Mouse (Mus musculus) spleen, adult 2 months (tissue): ENCODE data around the gene Tubb5. TPM values are rescaled to one million over a fixed set of nuclear protein-coding genes. Genes with fewer than 3 reads are reported as not detected.

Source experiments
- DNase-seq, 2 experiments: peaks; one replicate each; pipeline versions ENCODE4 v3.0.0 to v3.0.0-alpha.2; 2012 to 2021; ENCODE audit warnings: low spot score in 2 of 2, low read depth in 1 of 2
- H3K27ac ChIP-seq: fragments of 200-500 bp; 2 replicates; pipeline ENCODE4 v1.5.1; 2012; ENCODE audit warnings: low read length, inconsistent platforms; ENCODE audit not compliant: insufficient read depth
- H3K27me3 ChIP-seq: fragments of 200-500 bp; 2 replicates; pipeline ENCODE4 v1.6.1; 2012; ENCODE audit warnings: mild to moderate bottlenecking, moderate library complexity, low read length, inconsistent platforms; ENCODE audit not compliant: control insufficient read depth, insufficient read depth
- H3K36me3 ChIP-seq: fragments of 200-500 bp; 2 replicates; pipeline ENCODE4 v1.6.1; 2012; ENCODE audit warnings: mild to moderate bottlenecking, low read length, inconsistent platforms; ENCODE audit not compliant: control insufficient read depth, insufficient read depth
- H3K4me1 ChIP-seq: fragments of 200-500 bp; 2 replicates; pipeline ENCODE4 v1.6.1; 2011; ENCODE audit warnings: inconsistent platforms; ENCODE audit not compliant: control insufficient read depth, insufficient read depth, insufficient read length
- H3K4me3 ChIP-seq: fragments of 200-500 bp; 2 replicates; pipeline ENCODE4 v1.5.1; 2011; ENCODE audit warnings: mild to moderate bottlenecking, inconsistent platforms; ENCODE audit not compliant: insufficient read depth, insufficient read length; ENCODE audit errors: extremely low read depth
- CTCF ChIP-seq: fragments of 200-500 bp; IDR thresholded peaks from 2 replicates; pipeline ENCODE4 v1.5.1; 2011; ENCODE audit warnings: mild to moderate bottlenecking, inconsistent platforms; ENCODE audit not compliant: insufficient read depth, insufficient read length, insufficient replicate concordance; ENCODE audit errors: extremely low read depth
- POLR2A ChIP-seq: fragments of 200-500 bp; IDR thresholded peaks from 2 replicates; pipeline ENCODE4 v1.6.1; 2011; ENCODE audit warnings: low read depth, low read length, inconsistent platforms
- WGBS: fragments of 180-500 bp; shearing (Covaris S2); methylation state at CpG from one replicate; pipeline ENCODE4 v1.1.7; 2018; 5-methylcytosine and 5-hydroxymethylcytosine counted together
- polyA plus RNA-seq: library from polyadenylated mRNA; depleted of rRNA; stranded (reverse); fragments of >200 nt; gene quantifications from 2 replicates; pipeline ENCODE4 v1.2.3, GENCODE M21; 2012

Tubb5 gene
- polyA plus RNA-seq, 1 experiment, result 305 TPM

DNA sequence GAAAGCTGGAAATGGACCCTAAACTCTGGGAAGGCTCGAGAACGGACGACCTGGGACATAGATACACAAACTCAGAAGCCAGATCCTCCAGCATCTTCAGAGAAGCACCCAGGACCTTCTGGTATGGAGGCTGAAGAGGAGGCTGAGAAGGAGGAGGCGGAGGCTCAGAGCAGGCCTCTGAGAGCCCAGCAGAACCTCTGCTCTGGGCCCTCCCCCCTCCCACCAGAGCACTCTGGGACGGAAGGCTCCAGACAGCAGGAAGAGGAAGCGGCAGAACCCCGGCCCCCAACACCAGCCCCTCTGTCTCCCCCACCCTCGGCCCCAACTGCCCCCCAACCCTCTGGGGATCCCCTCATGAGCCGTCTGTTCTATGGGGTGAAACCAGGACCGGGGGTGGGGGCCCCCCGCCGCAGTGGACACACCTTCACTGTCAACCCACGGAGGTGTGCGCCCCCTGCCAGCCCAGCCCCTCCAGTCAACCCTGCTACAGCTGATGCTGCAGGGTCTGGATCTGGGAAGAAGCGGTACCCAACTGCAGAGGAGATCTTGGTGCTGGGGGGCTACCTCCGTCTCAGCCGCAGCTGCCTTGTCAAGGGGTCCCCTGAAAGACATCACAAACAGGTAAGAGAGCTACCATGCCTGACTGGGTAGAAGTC, 30.2 kb upstream of the Tubb5 start:
- Histone ChIP-seq H3K27ac (peak overlapping the region; percentile 99), H3K36me3 (peaks cover 10% of the 10 kb centered on the region), H3K4me3 (peak overlapping the region; percentile 97), H3K4me1 (peaks cover 11% of the 10 kb centered on the region; the same call in 1 of the 2 replicates), H3K27me3 (no peaks in the 10 kb centered on the region)
- TF ChIP-seq CTCF (no peak), POLR2A (peak; percentile 36; the same call in 1 of the 2 replicates)
- WGBS, result 1% methylated on average over 17 of the region's 17 CpGs
- DNase-seq, result peak in 1 of 2 experiments; percentile 73

GRCm38 (mm10) chr17:35866911-35867890, 29.1 kb upstream of the Tubb5 start:
- peak overlapping the region; percentile 99 for H3K27ac ChIP-seq
- peaks cover 6% of the 10 kb centered on the region; the same call in 1 of the 2 replicates for H3K4me1 ChIP-seq
- no peaks in the 10 kb centered on the region for H3K27me3 ChIP-seq
- DNase-seq, result peak in 1 of 2 experiments; percentile 79
- 2% methylated on average over 26 of the region's 26 CpGs for WGBS
- TF ChIP-seq POLR2A (no peak; the same call in 1 of the 2 replicates), CTCF (0 out of 2 replicates have a peak, but pooled peaks have one; percentile 32)
- peaks cover 5% of the 10 kb centered on the region; the same call in 1 of the 2 replicates for H3K36me3 ChIP-seq
- peak overlapping the region; percentile 97 for H3K4me3 ChIP-seq

DNA sequence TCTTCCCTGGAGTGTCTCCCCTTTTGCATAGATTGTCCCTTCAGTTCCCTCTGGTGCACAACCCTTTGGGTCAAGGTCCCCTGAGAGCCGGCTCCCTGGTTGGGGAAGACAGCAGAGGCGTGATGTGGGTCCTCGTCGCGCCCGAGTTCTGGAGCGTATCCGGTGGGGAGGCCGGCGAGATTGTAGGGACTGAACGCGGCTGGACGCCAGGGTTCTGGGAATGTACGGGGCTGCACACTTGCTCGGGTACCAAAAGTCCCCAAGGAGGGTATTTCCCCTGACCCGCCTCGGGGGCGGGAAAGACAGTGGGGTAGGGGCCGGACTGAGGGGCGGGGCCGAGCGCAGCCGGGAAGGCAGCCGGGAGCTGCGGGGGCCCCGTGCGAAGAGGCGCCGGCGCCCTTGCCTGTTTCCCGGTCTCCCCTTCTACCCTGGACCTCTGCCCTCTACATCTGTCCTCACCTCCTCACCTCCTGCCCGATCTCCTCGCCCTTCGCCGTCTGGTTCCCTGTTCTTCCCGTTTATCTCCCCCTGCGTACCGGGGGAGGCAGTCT, 28.2 kb upstream of the Tubb5 start:
- peaks cover 3% of the 10 kb centered on the region; the same call in 1 of the 2 replicates for H3K4me1 ChIP-seq
- WGBS, result under 1% methylated on average over 25 of the region's 38 CpGs

DNA sequence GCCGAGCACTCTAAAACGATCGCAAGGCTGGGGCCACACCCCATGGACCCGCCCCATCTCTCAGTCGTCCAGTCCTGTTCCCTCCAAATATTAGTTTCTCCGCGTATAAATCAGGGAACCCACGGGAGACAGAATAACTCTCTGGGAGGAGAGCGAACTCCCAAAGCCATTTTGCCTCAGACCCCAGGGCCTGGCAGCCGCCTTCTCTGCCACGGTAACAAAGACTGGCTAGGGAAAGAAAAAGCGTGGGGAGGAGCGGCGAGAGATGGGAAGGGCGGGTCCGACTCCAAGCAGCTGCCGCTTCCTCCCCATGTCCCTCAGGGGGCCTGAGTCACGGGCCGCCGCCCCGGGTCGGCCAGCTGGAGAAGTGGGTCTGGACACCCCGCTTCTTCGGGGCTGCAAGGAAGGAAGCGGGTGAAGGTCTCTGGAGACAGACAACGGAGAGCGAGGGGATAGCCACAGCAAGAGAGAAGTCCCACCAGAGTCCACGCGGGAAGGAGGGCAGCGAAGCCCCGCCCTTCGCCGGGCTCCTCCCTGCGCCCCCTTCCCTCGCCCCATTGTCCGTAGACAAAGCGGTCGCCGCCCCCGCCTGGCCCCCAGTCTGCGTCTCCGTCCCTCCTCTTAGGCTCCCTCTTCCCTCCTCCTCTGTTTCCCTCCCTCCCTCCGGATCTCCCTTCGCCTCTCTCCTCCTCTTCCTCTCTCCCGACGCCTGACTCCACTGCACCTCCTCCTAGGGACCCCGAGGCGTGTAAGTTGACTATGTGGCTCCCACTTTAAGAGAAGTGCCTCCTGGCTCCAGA, 27.6 kb upstream of the Tubb5 start, which contains the start of gene Ppp1r18:
Gene Ppp1r18 (plus strand): TSS at position 113 of the 800 bp plus-strand sequence.
- Histone ChIP-seq H3K36me3 (no peaks in the 10 kb centered on the region), H3K4me3 (peak within 1 kb of the TSS; percentile 97)
- 1% methylated on average over 36 of the region's 48 CpGs for WGBS

More for the DNA sequence above, 28.2 kb upstream of the Tubb5 start:
- peaks cover 4% of the 10 kb centered on the region; the same call in 1 of the 2 replicates for H3K36me3 ChIP-seq
- DNase-seq, result peak in 1 of 2 experiments; percentile 77
- H3K4me3 ChIP-seq, result peak overlapping the region; percentile 97
- H3K27me3 ChIP-seq, result no peaks in the 10 kb centered on the region
- peak overlapping the region; percentile 99 for H3K27ac ChIP-seq
- TF ChIP-seq CTCF (no peak), POLR2A (peak; percentile 39; the same call in 1 of the 2 replicates)

DNA sequence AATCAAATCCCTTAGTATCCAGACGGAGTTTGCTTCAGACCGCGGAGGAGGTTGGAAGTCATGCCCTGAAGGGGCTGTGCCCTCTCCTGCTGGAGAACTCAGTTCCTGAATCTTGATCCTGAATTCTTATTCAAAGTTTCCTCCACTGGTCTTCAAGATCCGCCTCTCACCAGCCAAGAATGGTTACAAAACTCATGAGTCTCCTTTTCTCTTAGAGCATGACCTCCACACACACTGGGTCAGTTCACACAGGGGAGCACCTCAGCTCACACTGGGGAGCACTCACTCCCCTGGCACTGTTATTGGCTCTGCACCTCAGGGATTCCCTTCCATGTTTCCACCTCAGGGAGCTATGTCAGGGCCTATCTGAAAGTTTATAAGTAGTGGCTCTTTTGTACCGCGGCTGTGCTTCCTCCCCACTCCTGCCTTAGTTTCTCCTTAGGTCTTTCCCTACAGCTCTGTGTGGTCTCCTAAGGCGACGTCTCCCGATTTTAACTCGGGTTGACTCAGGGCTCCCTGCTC, 26.8 kb upstream of the Tubb5 start:
- Histone ChIP-seq H3K4me1 (peaks cover 3% of the 10 kb centered on the region; the same call in 1 of the 2 replicates), H3K27ac (0 out of 2 replicates have a peak overlapping the region, but pooled peaks have one; percentile 99), H3K36me3 (no peaks in the 10 kb centered on the region), H3K27me3 (no peaks in the 10 kb centered on the region), H3K4me3 (no peak overlapping the region)
- DNase-seq, result no peak
- WGBS, result 51% methylated on average over 10 of the region's 10 CpGs
- TF ChIP-seq CTCF (no peak), POLR2A (no peak)

More for the DNA sequence above, 27.6 kb upstream of the Tubb5 start, which contains the start of gene Ppp1r18:
- Histone ChIP-seq H3K27ac (peak within 1 kb of the TSS; percentile 99), H3K4me1 (peaks cover 3% of the 10 kb centered on the region; the same call in 1 of the 2 replicates), H3K27me3 (no peaks in the 10 kb centered on the region)
- DNase-seq, result peak in 1 of 2 experiments; percentile 72
- TF ChIP-seq POLR2A (no peak), CTCF (no peak)
